Mouse (Mus musculus) CH12.LX (cell line): Measurements from ENCODE around the gene Mgat2. TPM values are rescaled to one million over a fixed set of nuclear protein-coding genes. Genes with fewer than 3 reads are reported as not detected.

Source experiments
- DNase-seq: peaks from one replicate; pipeline ENCODE4 v3.0.0-alpha.2; 2013; ENCODE audit errors: extremely low read depth
- H3K27ac ChIP-seq: 2 replicates; pipeline ENCODE4 v1.5.1; 2012; ENCODE audit warnings: low read depth, mild to moderate bottlenecking, control low read depth, moderate library complexity; ENCODE audit not compliant: insufficient read depth
- H3K27me3 ChIP-seq: replicated peaks from 2 replicates; pipeline ENCODE3; 2012; ENCODE audit warnings: inconsistent platforms
- H3K36me3 ChIP-seq, 2 experiments: replicated peaks in 1 of 2; 2 replicates each; pipeline versions ENCODE3 to v1.6.1; 2012; ENCODE audit warnings: inconsistent platforms in 1 of 2, low read length in 1 of 2, mild to moderate bottlenecking in 1 of 2, mixed read lengths in 1 of 2, moderate library complexity in 1 of 2; ENCODE audit not compliant: control insufficient read depth in 1 of 2, insufficient read depth in 1 of 2
- H3K4me1 ChIP-seq, 2 experiments: 2 replicates each; pipeline ENCODE4 v1.6.1; 2012; ENCODE audit warnings: inconsistent platforms in 1 of 2, moderate library complexity in 1 of 2; ENCODE audit not compliant: insufficient read depth in 2 of 2, control insufficient read depth in 1 of 2
- H3K4me2 ChIP-seq: 2 replicates; pipeline ENCODE4 v1.6.1; 2012; ENCODE audit warnings: low read depth, mild to moderate bottlenecking, control low read depth; ENCODE audit not compliant: poor library complexity, insufficient read depth, severe bottlenecking
- H3K4me3 ChIP-seq, 3 experiments: fragments of 150-350 bp in 1 of 3; sonication (generic) in 1 of 3; replicated peaks in 1 of 3; 2 replicates each; pipeline versions ENCODE3 to v1.5.1; 2011 to 2012; ENCODE audit warnings: low read depth in 2 of 3, low read length in 2 of 3, mild to moderate bottlenecking in 2 of 3, moderate library complexity in 2 of 3, control low read depth in 1 of 3, improper control_type of control experiment in 1 of 3, inconsistent platforms in 1 of 3, mixed read lengths in 1 of 3; ENCODE audit not compliant: poor library complexity in 1 of 3
- H3K79me2 ChIP-seq: replicated peaks from 2 replicates; pipeline ENCODE4 v1.6.1; 2012; ENCODE audit warnings: mild to moderate bottlenecking, moderate library complexity; ENCODE audit not compliant: control insufficient read depth, poor library complexity, insufficient read depth, severe bottlenecking; ENCODE audit errors: extremely low read depth
- H3K9ac ChIP-seq: 2 replicates; pipeline ENCODE4 v1.6.1; 2012; ENCODE audit warnings: low read depth, mild to moderate bottlenecking, control low read depth, moderate library complexity; ENCODE audit not compliant: insufficient read depth
- H3K9me3 ChIP-seq: replicated peaks from 2 replicates; pipeline ENCODE3; 2012; ENCODE audit warnings: low read length, inconsistent platforms, mixed read lengths
- BHLHE40 ChIP-seq: IDR thresholded peaks from 2 replicates; pipeline ENCODE4 v1.6.1; 2011; ENCODE audit warnings: mild to moderate bottlenecking, low read depth, low read length, improper control_type of control experiment
- CHD1 ChIP-seq: IDR thresholded peaks from 2 replicates; pipeline ENCODE4 v1.6.1; 2012; ENCODE audit warnings: low read depth, low read length, improper control_type of control experiment, inconsistent platforms
- CHD2 ChIP-seq: IDR thresholded peaks from 2 replicates; pipeline ENCODE4 v1.6.1; 2011; ENCODE audit warnings: low read length, improper control_type of control experiment
- CTCF ChIP-seq, 2 experiments: IDR thresholded peaks in 1 of 2; conservative IDR thresholded peaks in 1 of 2; 2 replicates each; pipeline ENCODE4 v1.5.1; 2011 to 2012; ENCODE audit warnings: low read depth in 2 of 2, low read length in 2 of 2, improper control_type of control experiment in 1 of 2, inconsistent platforms in 1 of 2, mild to moderate bottlenecking in 1 of 2, moderate library complexity in 1 of 2
- E2F4 ChIP-seq: IDR thresholded peaks from 2 replicates; pipeline ENCODE4 v1.6.1; 2011; ENCODE audit warnings: low read depth, low read length, improper control_type of control experiment; ENCODE audit not compliant: insufficient replicate concordance
- EP300 ChIP-seq: IDR thresholded peaks from 2 replicates; pipeline ENCODE4 v1.6.1; 2011; ENCODE audit warnings: low read length, improper control_type of control experiment
- ETS1 ChIP-seq: conservative IDR thresholded peaks from 2 replicates; pipeline ENCODE4 v1.6.1; 2012; ENCODE audit warnings: low read depth, mild to moderate bottlenecking, inconsistent platforms, low read length, improper control_type of control experiment, moderate library complexity
- GABPA ChIP-seq: IDR thresholded peaks from 2 replicates; pipeline ENCODE4 v1.6.1; 2012; ENCODE audit warnings: low read depth, low read length, improper control_type of control experiment, inconsistent platforms; ENCODE audit not compliant: insufficient replicate concordance
- IRF4 ChIP-seq: IDR thresholded peaks from 2 replicates; pipeline ENCODE4 v1.6.1; 2014; ENCODE audit warnings: low read depth, mild to moderate bottlenecking, inconsistent platforms, low read length, improper control_type of control experiment
- JUND ChIP-seq: conservative IDR thresholded peaks from 2 replicates; pipeline ENCODE4 v1.6.1; 2011; ENCODE audit warnings: low read depth, low read length, improper control_type of control experiment
- KAT2A ChIP-seq: IDR thresholded peaks from 2 replicates; pipeline ENCODE4 v1.6.1; 2012; ENCODE audit warnings: low read length, improper control_type of control experiment, inconsistent platforms; ENCODE audit not compliant: insufficient replicate concordance
- MAX ChIP-seq: IDR thresholded peaks from 2 replicates; pipeline ENCODE4 v1.6.1; 2011; ENCODE audit warnings: low read length, improper control_type of control experiment
- MEF2A ChIP-seq: IDR thresholded peaks from 2 replicates; pipeline ENCODE4 v1.6.1; 2014; ENCODE audit warnings: low read depth, mild to moderate bottlenecking, inconsistent platforms, low read length, improper control_type of control experiment, borderline replicate concordance
- MYC ChIP-seq: IDR thresholded peaks from 2 replicates; pipeline ENCODE4 v1.6.1; 2011; ENCODE audit warnings: low read depth, mild to moderate bottlenecking, improper control_type of control experiment, low read length
- NELFE ChIP-seq: IDR thresholded peaks from 2 replicates; pipeline ENCODE4 v1.6.1; 2011; ENCODE audit warnings: low read depth, low read length, improper control_type of control experiment
- NRF1 ChIP-seq: IDR thresholded peaks from 2 replicates; pipeline ENCODE4 v1.6.1; 2014; ENCODE audit warnings: low read depth, mild to moderate bottlenecking, inconsistent platforms, low read length, improper control_type of control experiment, moderate library complexity
- PAX5 ChIP-seq: IDR thresholded peaks from 2 replicates; pipeline ENCODE4 v1.6.1; 2012; ENCODE audit warnings: low read length, inconsistent platforms, mixed read lengths
- POLR2AphosphoS2 ChIP-seq: IDR thresholded peaks from 2 replicates; pipeline ENCODE4 v1.6.1; 2011; ENCODE audit warnings: low read depth, low read length, improper control_type of control experiment
- SIN3A ChIP-seq: IDR thresholded peaks from 2 replicates; pipeline ENCODE4 v1.6.1; 2012; ENCODE audit warnings: low read length, improper control_type of control experiment, inconsistent platforms
- SMC3 ChIP-seq: IDR thresholded peaks from 2 replicates; pipeline ENCODE4 v1.6.1; 2011; ENCODE audit warnings: low read depth, low read length, improper control_type of control experiment
- TCF12 ChIP-seq: IDR thresholded peaks from 2 replicates; pipeline ENCODE4 v1.6.1; 2014; ENCODE audit warnings: low read depth, mild to moderate bottlenecking, inconsistent platforms, low read length, improper control_type of control experiment
- UBTF ChIP-seq: IDR thresholded peaks from 2 replicates; pipeline ENCODE4 v1.6.1; 2012; ENCODE audit warnings: low read depth, mild to moderate bottlenecking, inconsistent platforms, low read length, improper control_type of control experiment, moderate library complexity
- ZC3H11A ChIP-seq: IDR thresholded peaks from 2 replicates; pipeline ENCODE4 v1.6.1; 2012; ENCODE audit warnings: low read depth, mild to moderate bottlenecking, inconsistent platforms, low read length, improper control_type of control experiment
- ZNF384 ChIP-seq: IDR thresholded peaks from 2 replicates; pipeline ENCODE4 v1.6.1; 2012; ENCODE audit warnings: low read depth, low read length, improper control_type of control experiment, inconsistent platforms
- dilution Hi-C: fragments of 300-500 bp; cut with MboI; formaldehyde crosslinking; loops from 2 replicates; pipeline ENCODE4 v1.14.3; 2020; ENCODE audit warnings: low sequenced_read_pairs; ENCODE audit not compliant: extremely low pct_unique_long_range_greater_than_20kb, extremely low pct_ligation_motif_present
- in situ Hi-C: fragments of 300-500 bp; cut with MboI; formaldehyde crosslinking; loops from 3 replicates; pipeline ENCODE4 v1.14.3; 2019; ENCODE audit warnings: low sequenced_read_pairs, low pct_ligation_motif_present, low pct_unique_long_range_greater_than_20kb, mixed read lengths
- polyA plus RNA-seq: library from polyadenylated mRNA; unstranded; fragments of >175 nt; gene quantifications from 2 replicates; pipeline ENCODE4 v1.2.1, GENCODE M21; 2012; ENCODE audit warnings: low read depth; ENCODE audit not compliant: insufficient read length
- total RNA-seq, 2 experiments: library from RNA; depleted of rRNA; stranded (reverse); fragments of 300-350 nt in 1 of 2; fragments of >200 nt in 1 of 2; gene quantifications; 2 replicates each; pipeline ENCODE4 v1.2.3; 2012 to 2014

The Mgat2 gene
- total and polyA plus RNA-seq, 3 experiments, result 54.2 to 106 (median 58.1) TPM

DNA sequence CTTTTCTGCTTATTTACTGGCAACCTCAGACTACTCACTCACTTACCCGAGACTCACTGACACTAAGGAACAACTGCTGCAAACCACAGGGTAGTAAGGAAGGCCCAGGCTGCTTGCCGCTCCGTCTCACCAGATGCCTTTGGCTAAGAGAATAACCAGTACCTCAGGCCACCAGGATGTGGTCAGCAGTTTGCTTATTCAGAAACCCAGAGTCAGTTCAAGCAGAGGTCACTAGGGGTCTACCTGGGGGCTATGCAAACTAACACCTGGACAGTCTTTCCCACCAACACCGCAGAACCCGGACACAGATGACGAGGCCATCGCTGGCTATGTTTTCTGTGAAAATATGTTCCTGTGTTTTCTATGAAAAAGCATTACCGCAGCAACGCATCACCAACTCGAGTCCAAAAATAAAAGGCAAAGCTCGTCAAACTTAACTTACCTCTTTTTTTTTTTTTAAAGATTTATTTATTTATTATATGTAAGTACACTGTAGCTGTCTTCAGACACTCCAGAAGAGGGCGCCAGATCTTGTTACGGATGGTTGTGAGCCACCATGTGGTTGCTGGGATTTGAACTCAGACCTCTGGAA, 29.3 kb downstream of the Mgat2 start (continued):
- TF ChIP-seq SIN3A, result peak; percentile 83; the same call in 1 of the 2 replicates
- TF ChIP-seq NRF1, result no peak
- 0 out of 2 replicates have a peak, but pooled peaks have one; percentile 60 for TF ChIP-seq KAT2A
- no peak for TF ChIP-seq GABPA
- TF ChIP-seq CTCF (conservative IDR thresholded peaks at IDR 0.05 in 1 of 2, IDR thresholded peaks at IDR 0.05 in 1 of 2; ENCODE audit: low read depth in 2 of 2, low read length in 2 of 2), result peak in 1 of 2 experiments; percentile 25; a peak in 1 of 4 replicates
- no peak for TF ChIP-seq SMC3
- no peak for TF ChIP-seq ZC3H11A
- peak; percentile 58; the same call in 1 of the 2 replicates for TF ChIP-seq JUND
- TF ChIP-seq ETS1, result peak; percentile 91
- TF ChIP-seq NELFE, result no peak
- no peak for TF ChIP-seq PAX5
- TF ChIP-seq MAX, result peak; percentile 69
- TF ChIP-seq CHD2, result peak; percentile 85

DNA sequence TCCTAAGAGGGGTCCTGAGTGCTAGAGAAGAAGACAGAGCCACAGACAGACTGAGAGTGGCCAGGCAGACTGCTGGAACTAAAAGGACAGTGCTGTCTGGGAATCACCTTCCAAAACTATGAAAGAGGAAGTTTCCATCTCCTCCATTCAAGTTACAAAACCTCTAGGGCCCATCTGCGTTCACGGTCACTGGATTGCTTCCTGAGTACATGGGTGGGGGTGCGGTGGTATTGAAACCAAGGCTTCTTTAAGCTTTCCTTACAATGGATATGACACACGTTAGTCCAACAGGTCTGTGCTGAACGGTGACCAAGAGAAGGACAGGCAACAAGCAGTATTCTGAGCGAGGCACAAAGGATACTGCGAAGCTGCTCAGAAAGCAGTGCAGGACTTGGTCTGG, 30.4 kb downstream of the Mgat2 start:
- DNase-seq, result peak; percentile 70
- no peaks in the 10 kb centered on the region for H3K79me2 ChIP-seq
- no peak overlapping the region for H3K9ac ChIP-seq
- H3K36me3 ChIP-seq, result peaks cover 36 to 69% of the 10 kb centered on the region in 2 experiments
- TF ChIP-seq CHD1 (no peak), SIN3A (no peak), BHLHE40 (0 out of 2 replicates have a peak, but pooled peaks have one; percentile 22), ZNF384 (0 out of 2 replicates have a peak, but pooled peaks have one; percentile 36), IRF4 (0 out of 2 replicates have a peak, but pooled peaks have one; percentile 31), NELFE (no peak), MEF2A (peak; percentile 34; the same call in 1 of the 2 replicates), E2F4 (no peak), MYC (no peak), UBTF (no peak), POLR2AphosphoS2 (no peak), ETS1 (peak; percentile 60), TCF12 (peak; percentile 41; the same call in 1 of the 2 replicates), EP300 (0 out of 2 replicates have a peak, but pooled peaks have one; percentile 26)
- no peaks in the 10 kb centered on the region for H3K9me3 ChIP-seq
- dilution Hi-C loops (no loop called here), in situ Hi-C loops (loop anchor here (25.0 kb wide), 2 partner anchors 373 to 473 kb away; partner anchors contain the start of genes Sos2 and Vcpkmt)
- H3K4me2 ChIP-seq, result no peak overlapping the region
- H3K4me3 ChIP-seq, result no peak overlapping the region
- H3K27me3 ChIP-seq, result no peaks in the 10 kb centered on the region
- peak overlapping the region; percentile 10 for H3K27ac ChIP-seq
- H3K4me1 ChIP-seq, result peaks cover 4 to 71% of the 10 kb centered on the region in 2 experiments; a peak in 2 of 4 replicates
